Mouse (Mus musculus) spleen, embryonic (tissue): ENCODE data around the gene Adgrv1.

Experiments
- CTCF ChIA-PET: fragments of 350-600 bp; sonication (Branson Sonifier 250); formaldehyde crosslinking; loops from one replicate; lab custom pipeline; 2022; lab: Charles Lee

The Adgrv1 gene

GRCm38 (mm10) chr13:81072214-81072613 is 560.7 kb downstream of the Adgrv1 start:
- CTCF ChIA-PET = no interaction called here

GRCm38 (mm10) chr13:81051448-81051847 is 581.5 kb downstream of the Adgrv1 start:
- CTCF ChIA-PET = no interaction called here

GRCm38 (mm10) chr13:81050911-81051310 is 582.0 kb downstream of the Adgrv1 start:
- CTCF ChIA-PET = no interaction called here

- CTCF ChIA-PET = no interaction called here
These were observed 587.6 kb downstream of the Adgrv1 start for GRCm38 (mm10) chr13:81045345-81045744.
